Mouse (Mus musculus): ENCODE results near the gene Acot8.
A peak's percentile ranks its signal among the peaks of the same experiment; 100 is the strongest.
"Not testable (repeated sequence)": the region's sequence is repeated elsewhere in the genome, so short reads cannot be mapped to it uniquely, and the experiment has no call there.

The Acot8 gene

DNA sequence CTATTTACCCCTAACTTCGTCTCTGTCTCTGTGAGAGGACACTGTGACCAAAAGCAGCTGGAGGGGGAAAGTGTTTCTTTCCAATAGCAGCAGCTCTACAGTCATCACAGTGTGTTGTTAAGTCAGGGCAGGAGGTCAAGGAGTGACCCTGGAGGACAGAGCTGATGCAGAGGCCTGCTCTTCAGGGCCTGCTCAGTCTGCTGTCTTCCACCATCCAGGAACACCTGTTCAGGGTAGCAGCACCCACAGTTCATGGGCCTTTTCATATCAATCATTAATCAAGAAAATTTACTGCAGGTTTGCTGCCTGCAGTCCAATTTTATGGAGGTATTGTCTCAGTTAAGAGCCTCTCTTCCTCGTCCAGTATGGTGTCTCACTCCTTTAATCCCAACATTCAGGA is 8.9 kb upstream of the Acot8 start:
- DNase-seq (ENCODE audit: low spot score in 2 of 2), result no peak

DNA sequence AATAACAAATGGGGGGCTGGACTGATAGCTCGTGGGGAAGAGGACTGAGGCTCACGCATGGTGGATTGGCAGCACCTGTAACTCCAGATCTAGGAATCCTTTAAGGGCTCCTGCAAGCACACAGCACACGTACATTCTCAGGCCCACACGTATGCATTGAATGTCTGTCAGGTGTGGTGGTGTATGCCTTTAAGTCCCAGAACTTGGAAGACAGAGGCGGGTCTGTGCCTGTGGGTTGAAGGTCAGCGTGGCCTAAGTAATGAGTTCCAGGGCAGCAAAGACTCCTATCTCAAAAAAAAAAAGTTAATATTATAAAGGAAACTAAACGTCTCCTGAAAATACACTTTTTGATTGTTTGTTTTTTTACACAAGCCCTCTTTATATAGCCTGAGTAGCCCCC is 1.9 kb upstream of the Acot8 start:
- DNase-seq (ENCODE audit: low spot score in 2 of 2), result no peak

DNA sequence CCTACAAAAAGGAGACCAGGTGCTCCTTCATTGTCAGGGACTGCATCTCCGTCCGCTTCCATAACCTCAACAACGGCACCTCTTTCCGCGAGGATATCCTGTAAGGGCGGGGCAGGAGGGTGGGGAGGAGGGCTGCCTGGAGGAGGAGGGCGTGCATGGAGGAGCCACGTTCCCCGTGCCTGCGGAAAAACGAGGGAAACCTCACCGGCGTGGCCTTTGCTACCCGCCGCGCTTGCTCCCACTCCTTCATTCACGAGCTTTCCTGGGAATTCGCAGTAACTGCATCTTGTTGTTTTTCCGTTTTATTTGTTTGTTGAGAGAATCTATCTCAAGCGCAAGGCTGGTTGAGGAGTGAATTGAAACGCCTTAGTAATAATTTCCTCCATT is 643 bp upstream of the Acot8 start:
- no peak for DNase-seq (ENCODE audit: low spot score in 2 of 2)

DNA sequence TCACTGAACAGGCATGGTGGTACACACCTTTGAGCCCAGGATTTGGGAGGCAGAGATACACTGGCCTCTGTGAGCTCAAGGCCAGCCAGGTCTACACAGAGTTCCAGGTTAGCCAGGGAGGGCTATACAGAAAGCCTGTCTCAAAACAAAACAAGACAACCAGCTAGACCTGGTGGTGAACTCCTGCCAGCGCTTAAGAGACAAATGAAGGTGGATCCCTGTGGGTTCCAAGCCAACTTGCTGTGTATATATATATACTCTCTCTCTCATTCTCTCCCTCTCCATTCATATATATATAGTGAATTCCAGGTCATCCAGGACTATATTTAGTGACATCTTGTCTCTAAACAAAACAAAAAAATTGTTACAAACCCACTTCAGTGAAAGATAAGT is 765 bp downstream of the Acot8 start:
- no peak for DNase-seq (ENCODE audit: low spot score in 2 of 2)

DNA sequence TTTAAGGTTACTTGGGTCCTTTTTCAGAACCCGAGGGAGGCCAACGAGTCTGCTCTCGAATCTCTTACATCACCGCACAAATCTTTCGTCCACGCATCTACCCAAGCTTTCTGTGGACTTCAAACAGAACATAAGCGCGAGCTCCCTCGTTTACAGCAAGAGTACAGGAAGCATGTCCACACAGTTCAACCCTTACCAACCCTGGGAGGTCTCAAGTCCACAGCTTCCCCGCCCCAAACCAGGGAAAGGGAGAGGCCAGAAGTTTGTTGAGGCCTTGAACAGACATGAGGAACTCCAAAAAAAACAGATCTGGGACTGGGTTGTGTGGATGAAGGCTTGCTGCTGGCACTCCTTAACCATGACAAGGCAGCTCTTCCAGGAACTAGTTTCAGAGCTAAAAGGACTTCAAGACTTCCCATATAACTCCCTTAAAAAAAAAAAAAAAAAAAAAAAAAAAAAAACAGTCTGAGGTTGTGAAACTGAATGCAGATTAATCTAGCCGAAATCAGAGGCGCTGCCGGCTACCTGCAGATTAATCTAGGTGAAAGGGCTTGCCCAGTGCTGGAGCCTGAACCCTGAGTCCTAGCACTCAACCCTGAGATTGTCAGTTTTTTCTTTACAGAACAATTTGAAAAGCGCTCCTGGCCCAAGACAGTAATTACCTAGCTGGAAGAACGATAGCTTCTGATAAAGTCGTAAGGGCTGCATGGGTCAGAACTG is 1.3 kb downstream of the Acot8 start:
- DNase-seq (ENCODE audit: low spot score in 2 of 2), result no peak

DNA sequence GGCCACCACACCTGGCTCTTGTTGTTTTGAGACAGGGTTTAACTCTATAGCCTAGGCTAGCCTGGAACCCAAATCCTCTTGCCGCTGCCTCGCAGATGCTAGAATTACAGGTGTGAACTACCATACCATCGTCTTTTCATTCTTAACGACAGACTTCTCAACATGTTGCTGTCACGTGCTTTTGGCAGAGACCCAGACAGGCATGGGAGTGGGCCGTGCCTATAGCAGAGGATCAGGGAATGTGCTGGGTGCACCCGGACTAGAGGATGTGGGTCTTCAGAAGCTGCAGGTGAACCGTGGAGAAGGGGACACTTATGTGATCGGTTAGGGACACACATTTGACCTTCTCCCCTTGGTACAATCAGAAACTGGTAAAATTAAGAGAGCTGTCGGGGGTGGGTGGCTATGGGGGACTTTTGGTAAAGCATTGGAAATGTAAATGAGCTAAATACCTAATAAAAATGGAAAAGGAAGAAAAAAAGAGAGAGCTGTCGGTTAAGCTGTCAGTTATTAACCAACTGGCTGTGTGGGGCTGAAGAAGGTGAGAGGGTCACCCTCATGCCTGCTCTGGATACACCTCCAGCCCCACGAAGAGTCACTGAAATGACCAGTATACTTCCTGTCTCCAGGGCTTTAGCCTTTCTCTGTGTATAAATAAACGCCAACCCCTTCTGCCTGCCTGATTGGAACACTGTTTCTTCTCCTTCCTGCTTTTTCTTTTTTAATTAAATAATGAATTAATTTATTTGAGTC is 4.3 kb downstream of the Acot8 start:
- no peak for DNase-seq (ENCODE audit: low spot score in 2 of 2)

DNA sequence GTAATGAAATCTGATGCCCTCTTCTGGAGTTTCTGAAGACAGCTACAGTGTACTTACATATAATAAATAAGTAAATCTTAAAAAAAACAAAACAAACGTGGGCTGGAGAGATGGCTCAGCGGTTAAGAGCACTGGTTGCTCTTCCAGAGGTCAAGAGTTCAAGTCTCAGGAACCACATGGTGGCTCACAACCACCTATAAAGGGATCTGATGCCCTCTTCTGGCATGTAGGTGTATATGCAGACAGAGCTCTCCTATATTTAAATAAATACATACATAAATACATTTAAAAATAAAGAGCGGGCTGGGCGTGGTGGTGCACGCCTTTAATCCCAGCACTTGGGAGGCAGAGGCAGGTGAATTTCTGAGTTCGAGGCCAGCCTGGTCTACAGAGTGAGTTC is 6.1 kb downstream of the Acot8 start:
- not testable (repeated sequence) for DNase-seq (ENCODE audit: low spot score in 2 of 2)

DNA sequence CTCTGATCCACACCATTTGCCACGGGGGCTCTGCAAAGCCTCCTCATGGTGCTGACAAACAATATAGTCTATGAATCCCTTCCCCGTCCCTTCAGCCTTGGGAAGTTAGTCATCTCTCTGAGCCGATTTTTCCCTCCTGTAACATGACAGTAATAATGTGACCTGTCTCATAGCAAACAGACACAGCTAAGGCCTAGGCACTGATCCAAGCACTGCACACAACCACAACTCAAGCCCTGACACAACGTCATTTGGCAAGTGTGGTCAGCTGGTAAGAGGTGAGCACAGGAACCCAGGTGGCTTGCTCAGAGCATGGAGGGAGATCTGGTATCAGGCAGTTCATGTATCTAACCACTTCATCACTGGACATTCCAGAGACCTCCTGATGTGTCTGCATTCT is 8.8 kb downstream of the Acot8 start:
- DNase-seq (ENCODE audit: low spot score in 2 of 2), result no peak

DNA sequence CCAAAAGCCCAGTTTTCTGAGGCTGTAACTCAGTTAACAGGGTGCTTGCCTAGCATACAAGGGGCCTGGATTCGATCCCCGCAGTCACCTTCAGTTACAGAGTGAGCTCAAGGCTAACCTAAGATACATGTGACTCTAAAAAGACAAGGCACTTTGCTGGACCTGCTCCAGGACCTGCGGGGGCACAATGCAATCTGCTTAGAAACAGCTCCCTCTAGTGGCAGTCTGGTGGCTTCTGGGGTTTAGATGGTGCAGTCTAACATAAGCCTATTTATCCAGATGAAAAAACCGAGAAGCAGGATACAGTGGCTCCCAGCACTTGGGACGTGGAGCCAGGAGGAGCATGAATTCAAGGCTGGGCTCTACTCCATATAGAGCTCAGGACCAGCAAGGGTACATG is 10.4 kb downstream of the Acot8 start:
- peak; percentile 67 to 81 for DNase-seq (ENCODE audit: low spot score in 2 of 2)

DNA sequence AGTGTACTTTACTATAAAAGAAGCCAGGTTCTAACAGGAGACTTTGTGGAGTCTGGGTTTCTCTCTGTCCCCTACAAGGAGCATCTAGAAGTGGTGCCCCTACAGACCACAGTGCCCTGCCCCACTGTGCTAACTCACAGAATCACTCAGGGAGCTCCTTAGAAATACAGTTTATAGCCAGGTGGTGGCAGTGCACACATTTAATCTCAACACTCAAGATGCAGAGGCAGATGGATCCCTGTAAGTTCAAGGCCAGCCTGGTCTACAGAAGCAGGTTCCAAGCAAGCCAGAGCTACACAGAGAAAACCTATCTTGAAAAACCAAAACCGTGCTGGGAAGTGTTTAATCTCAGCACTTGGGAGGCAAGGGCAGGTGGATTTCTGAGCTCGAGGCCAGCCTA is 10.9 kb downstream of the Acot8 start:
- DNase-seq (ENCODE audit: low spot score in 2 of 2), result no peak

DNA sequence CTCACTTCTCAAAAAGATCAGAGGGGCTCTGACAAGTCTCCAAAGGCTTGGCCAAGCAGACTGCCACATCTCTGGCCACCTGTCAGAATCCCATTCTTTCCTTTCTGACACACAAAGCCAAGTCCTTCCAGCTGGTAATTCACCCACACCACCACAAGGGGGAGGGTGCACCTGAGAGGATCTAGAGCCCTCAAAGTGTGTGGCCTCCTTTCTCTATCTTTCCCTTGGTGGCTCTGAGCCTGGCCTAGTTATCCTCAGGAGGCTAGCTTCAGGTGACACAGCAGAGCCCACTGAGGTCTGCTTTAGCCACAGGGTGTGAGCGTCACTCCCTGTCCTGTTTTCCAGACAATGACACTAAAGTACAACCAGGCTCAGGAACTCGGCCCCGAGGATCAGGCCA is 11.4 kb downstream of the Acot8 start:
- DNase-seq (ENCODE audit: low spot score in 2 of 2), result peak; percentile 44 to 54

DNA sequence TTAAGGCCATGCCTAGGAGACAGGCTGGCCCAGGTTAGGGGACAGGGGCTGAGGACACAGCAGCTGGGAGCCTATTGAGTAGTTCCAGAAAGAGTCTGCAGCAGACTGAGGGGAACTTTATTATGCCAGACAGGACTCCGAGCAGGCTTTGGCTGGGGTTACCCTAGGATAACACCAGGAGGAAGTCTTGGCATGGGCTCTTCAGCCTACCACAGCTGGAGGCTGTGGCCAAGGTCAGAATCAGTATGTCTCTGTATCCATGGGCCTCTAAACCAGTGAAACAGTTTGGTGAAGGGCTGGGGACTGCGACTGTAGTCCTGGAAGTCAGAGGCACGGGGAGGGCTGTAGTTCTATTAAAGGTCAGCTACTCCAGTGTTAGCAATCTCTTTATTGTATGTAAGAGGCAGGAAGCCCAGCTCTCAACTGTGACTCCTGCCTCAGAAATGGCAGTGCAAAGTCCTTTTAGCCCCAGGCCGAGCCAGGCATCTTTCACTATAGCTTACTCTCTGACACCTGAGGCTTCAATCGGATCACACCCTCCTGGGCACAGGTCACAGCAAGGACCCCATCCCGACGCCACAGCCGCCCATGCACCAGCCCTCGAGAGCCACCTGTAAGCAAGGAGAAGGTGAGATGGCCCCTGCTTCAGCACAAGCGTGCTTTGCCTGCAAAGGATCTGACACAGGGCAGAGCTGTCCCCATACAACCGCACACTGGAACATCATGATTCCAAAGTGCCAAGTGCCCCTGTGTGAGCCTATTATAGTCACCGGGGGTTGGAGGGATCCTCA is 12.1 kb downstream of the Acot8 start:
- no peak for DNase-seq (ENCODE audit: low spot score in 2 of 2)

DNA sequence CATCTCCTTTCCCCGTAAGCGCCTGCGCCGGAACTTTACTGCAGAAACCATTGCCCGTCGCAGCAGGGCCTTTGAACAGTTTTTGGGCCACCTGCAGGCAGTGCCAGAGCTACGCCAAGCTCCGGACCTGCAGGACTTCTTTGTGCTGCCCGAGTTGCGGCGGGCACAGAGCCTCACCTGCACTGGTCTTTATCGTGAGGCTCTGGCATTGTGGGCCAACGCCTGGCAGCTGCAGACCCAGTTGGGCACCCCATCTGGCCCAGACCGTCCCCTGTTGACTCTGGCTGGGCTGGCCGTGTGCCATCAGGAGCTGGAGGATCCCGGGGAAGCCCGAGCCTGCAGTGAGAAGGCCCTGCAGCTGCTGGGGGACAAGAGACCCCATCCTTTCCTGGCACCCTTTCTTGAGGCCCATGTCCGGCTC is 12.8 kb downstream of the Acot8 start:
- DNase-seq (ENCODE audit: low spot score in 2 of 2), result no peak

DNA sequence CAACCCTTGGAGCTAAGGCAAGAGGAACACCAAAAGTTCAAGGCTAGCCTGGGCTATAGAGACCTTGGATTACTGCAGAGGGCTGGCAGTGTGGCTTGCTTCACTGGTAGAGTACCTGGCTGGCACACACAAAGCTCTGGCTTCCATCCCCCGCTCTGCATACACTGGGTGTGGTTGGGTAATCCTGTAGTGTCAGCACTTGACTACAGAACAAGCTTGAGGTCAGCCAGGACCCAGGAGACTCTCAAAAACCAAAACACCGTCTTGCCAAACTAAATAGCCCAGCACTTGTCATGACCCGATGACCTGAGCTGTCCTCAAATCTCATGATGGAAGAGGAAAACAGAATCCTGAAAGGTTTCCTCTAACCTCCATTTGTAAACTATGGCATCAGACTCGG is 14.2 kb downstream of the Acot8 start:
- no peak for DNase-seq (ENCODE audit: low spot score in 2 of 2)

DNA sequence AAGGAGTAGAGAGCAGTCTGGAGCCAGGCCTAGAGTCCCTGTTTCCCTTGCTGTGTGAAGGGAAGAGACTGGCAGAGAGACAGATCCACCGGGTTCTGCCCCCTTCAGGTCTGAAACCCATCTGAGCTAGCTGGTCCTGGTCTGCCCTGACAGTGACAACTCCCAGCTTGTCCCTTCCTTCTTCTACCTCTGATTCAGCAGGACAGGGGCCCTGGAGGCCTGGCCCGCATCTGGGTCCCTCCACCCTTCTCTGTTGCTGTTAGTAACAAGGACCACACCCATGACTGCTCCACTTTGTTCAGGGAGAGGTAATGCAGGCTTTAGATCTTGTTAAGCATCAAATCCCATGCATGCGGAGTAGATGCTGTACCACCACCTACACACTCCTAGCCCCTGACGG is 16.3 kb downstream of the Acot8 start:
- DNase-seq (ENCODE audit: low spot score in 2 of 2), result no peak

DNA sequence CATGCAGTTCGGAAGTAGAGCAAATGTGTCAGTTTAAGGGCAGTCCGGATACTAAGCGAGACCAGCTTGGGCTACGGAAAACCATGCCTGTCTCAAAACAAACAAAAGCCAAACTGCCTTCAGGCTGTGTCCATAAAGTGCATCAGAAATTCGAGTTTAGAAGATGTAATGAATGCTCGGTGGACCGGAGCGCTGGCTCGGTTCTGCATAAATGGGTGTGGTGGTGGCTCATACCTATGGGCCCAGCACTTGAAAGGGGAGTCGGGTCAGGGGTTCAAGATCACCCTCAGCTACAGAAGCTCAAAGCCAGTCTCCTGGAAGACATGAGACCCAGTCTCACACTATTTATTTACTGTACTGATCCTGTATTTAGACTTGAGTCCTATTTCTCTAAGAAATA is 16.9 kb downstream of the Acot8 start:
- no peak for DNase-seq (ENCODE audit: low spot score in 2 of 2)

DNA sequence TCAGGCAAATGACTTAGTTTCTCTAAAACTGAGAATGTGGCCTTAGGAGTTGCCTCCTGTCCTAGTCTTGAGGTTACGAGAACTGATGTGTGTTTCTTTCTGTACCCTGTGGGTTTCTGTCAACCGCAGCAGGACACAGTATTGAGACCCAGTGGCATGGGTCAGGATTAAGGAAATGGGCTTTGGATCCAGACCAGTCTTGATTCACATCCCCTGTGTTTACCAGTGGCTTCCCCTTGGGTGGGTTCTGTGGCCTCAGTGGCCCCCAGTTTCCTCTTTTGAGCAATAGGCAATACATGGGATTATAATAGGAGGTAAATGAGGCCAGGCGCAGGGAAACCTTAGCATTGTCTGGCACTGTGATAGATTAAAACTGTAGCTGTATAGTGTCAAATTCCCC is 17.6 kb downstream of the Acot8 start:
- no peak for DNase-seq (ENCODE audit: low spot score in 2 of 2)

DNA sequence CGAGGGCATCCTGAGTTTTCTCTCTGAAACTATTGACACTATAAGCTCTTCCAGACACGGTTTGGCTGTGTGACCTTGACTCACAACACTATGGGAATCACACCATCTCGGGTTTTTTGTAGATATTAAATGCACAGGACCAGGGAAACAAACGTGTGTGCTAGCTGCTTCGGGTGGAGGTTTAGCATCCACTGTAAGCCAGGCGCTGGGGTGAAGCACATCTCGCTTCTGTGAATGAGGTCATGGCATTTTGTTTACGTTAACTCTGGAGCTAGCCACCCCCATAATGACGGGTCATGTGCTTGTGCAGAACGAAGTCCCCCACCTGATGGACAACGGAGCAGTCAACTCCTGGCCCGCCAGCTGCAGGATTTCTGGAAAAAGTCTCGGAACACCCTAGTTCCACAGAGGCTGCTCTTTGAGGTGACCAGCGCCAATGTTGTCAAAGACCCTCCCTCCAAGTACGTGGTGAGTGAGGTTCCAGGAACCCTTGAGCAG is 18.2 kb downstream of the Acot8 start:
- no peak for DNase-seq (ENCODE audit: low spot score in 2 of 2)

DNA sequence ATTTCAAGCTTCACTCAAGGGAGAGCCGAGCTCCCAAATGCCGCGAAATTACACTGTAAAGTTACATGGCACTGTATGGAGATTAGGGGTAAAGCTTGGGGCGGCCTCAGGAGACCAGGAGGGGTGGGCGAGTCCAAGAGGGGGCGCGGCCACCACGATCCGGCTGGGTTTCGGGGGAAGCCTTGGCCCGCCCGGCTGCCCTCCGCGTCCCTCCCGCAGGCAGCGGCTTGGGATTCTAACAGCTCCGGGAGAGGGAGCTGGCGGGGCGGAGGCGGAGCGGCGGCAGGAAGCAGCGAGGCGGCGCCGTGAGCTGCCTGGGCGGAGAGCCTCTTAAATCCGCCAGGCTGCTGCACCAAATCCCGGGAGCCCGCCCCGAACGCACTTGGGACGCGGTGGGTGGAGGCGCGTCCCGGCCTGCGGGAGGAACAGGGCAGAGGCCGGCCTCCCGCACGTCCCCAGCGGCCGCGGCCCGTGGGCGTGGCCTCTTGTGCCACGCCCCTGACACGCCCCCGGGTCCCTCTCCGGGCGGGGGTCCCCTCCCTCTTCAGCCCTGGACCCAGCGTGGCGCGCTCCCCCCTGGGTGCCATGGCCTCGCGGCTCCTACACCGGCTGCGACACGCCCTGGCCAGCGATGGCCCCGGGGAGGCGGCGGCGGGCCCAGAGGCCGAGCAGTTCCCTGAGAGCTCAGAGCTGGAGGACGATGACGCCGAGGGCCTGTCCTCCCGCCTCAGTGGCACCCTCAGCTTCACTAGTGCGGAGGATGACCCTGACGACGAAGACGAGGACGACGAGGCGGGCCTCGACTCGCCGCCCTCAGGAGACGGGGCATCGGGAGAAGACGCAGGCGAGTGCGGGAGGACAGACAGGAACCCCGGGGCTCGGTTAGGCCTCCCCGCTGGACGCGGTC is 18.9 kb downstream of the Acot8 start, which contains the start of gene Snx21:
Gene Snx21 (plus strand): TSS at position 343 of the 907 bp plus-strand sequence.
- DNase-seq (ENCODE audit: low spot score in 2 of 2), result peak; percentile 61 to 65

DNA sequence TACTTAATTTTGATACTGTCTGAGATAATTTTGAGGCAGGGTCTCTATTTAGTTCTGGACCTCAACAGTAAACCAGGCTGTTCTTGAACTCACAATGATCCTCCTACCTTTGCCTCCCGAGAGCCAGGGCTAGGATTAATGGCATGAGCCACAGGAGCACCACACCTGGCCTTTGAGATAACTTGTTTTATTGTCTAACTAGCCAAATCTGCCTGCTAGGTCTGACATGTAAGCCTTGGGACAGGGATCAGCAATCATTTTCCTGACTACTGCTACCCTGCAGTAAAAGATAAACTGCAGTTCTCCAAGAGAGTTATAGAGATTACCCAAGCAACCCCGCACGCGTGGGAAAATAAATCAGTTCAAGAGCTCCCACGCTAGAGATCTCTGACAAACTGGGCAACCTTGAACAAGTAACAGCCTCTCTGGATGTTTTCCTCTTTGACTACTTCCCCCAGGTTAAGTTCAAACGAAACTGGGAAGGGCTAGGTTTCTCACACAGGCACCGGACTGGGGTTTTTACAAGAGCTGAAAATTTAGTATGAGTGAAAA is 19.7 kb downstream of the Acot8 start:
- DNase-seq (ENCODE audit: low spot score in 2 of 2), result no peak

DNA sequence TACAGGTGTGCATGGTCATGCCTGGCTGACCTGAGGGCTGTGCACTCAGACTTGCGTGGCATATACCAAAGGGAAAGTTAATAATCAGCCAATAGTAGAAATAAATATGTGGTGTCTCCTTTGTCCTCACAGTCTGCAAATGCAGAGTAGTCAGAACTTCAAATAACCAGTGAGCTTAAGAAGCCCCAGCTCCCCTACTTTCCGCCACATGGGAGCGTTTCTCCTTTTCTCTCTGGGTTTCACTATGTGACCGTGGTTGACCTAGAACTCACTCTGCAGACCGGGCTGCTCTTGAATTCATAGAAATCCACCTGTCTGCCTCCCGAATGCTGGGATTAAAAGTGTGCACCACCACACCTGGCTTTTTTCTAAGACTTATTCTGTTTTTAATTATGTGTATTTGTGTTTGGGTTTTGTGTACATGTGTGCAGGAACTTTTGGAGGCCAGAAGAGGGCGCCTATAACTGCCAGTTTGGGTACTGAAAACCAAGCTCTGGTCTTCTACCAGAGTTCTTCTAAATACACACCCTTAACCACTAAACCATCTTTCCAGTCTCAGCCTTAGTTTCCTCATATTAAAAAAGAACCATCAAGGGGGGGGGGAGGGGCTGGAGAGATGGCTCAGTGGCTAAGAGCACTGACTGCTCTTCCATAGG is 20.6 kb downstream of the Acot8 start:
- no peak for DNase-seq (ENCODE audit: low spot score in 2 of 2)
